Mouse (Mus musculus): ENCODE data around the gene Luc7l3. TPM values are rescaled to one million over a fixed set of nuclear protein-coding genes. Genes with fewer than 3 reads are reported as not detected.

Luc7l3 gene
- polyA plus RNA-seq, 2 experiments = 96.9 to 138 TPM

- TF ChIP-seq POLR2A (IDR thresholded peaks at IDR 0.05; ENCODE audit: borderline replicate concordance, extremely low read depth, insufficient read depth, insufficient read length) = no peak
- no peak for DNase-seq (ENCODE audit: low spot score)
- Histone ChIP-seq H3K4me3 (replicated peaks; ENCODE audit: low read length) (peak overlapping the region; percentile 27), H3K4me1 (ENCODE audit: control insufficient read depth, insufficient read depth, low read length) (peaks cover 66% of the 10 kb centered on the region), H3K27me3 (ENCODE audit: control insufficient read depth, insufficient read depth, low read length) (no peaks in the 10 kb centered on the region), H3K36me3 (ENCODE audit: control insufficient read depth, insufficient read depth, low read length) (no peaks in the 10 kb centered on the region), H3K27ac (replicated peaks; ENCODE audit: low read depth, low read length) (peak overlapping the region; percentile 87), H3K9ac (ENCODE audit: low read depth, low read length, severe bottlenecking) (peak overlapping the region; percentile 45; the same call in 1 of the 2 replicates), H3K9me3 (ENCODE audit: control insufficient read depth, low read length) (no peaks in the 10 kb centered on the region), H3K4me2 (replicated peaks; ENCODE audit: low read depth, low read length, severe bottlenecking) (peak overlapping the region; percentile 58)
- WGBS = 17% methylated on average over 15 of the region's 15 CpGs
- peak; percentile 9; the same call in 1 of the 2 replicates for ATAC-seq (ENCODE audit: low FRiP score, low read depth)
Observed at GRCm38 (mm10) chr11:94243422-94244180, 78.2 kb downstream of the Luc7l3 start.

GRCm38 (mm10) chr11:94242760-94243421, 78.9 kb downstream of the Luc7l3 start:
- WGBS = 1% methylated on average over 28 of the region's 29 CpGs
- H3K27me3 ChIP-seq (ENCODE audit: control insufficient read depth, insufficient read depth, low read length) = no peaks in the 10 kb centered on the region
- H3K36me3 ChIP-seq (ENCODE audit: control insufficient read depth, insufficient read depth, low read length) = 0 out of 2 replicates have a peak, but pooled peaks cover 3% of the 10 kb centered on the region
- H3K4me1 ChIP-seq (ENCODE audit: control insufficient read depth, insufficient read depth, low read length) = peaks cover 66% of the 10 kb centered on the region
- H3K4me3 ChIP-seq (replicated peaks; ENCODE audit: low read length) = peak overlapping the region; percentile 27
- ATAC-seq (ENCODE audit: low FRiP score, low read depth) (peak; percentile 58), DNase-seq (ENCODE audit: low spot score) (peak; percentile 70)
- H3K9me3 ChIP-seq (ENCODE audit: control insufficient read depth, low read length) = no peaks in the 10 kb centered on the region
- peak overlapping the region; percentile 58 for H3K4me2 ChIP-seq (replicated peaks; ENCODE audit: low read depth, low read length, severe bottlenecking)
- peak overlapping the region; percentile 87 for H3K27ac ChIP-seq (replicated peaks; ENCODE audit: low read depth, low read length)
- TF ChIP-seq POLR2A (IDR thresholded peaks at IDR 0.05; ENCODE audit: borderline replicate concordance, extremely low read depth, insufficient read depth, insufficient read length) = no peak
- H3K9ac ChIP-seq (ENCODE audit: low read depth, low read length, severe bottlenecking) = peak overlapping the region; percentile 45

- Histone ChIP-seq H3K4me2 (replicated peaks; ENCODE audit: low read depth, low read length, severe bottlenecking) (no peak overlapping the region), H3K36me3 (ENCODE audit: control insufficient read depth, insufficient read depth, low read length) (0 out of 2 replicates have a peak, but pooled peaks cover 5% of the 10 kb centered on the region)
Observed at GRCm38 (mm10) chr11:94239706-94240105, 82.1 kb downstream of the Luc7l3 start.

GRCm38 (mm10) chr11:94238786-94239185, 83.0 kb downstream of the Luc7l3 start:
- H3K4me1 ChIP-seq (ENCODE audit: control insufficient read depth, insufficient read depth, low read length) = peaks cover 30% of the 10 kb centered on the region
- no peak overlapping the region for H3K4me2 ChIP-seq (replicated peaks; ENCODE audit: low read depth, low read length, severe bottlenecking)
- ATAC-seq (ENCODE audit: low FRiP score, low read depth) (no peak), DNase-seq (ENCODE audit: low spot score) (no peak)
- H3K36me3 ChIP-seq (ENCODE audit: control insufficient read depth, insufficient read depth, low read length) = 0 out of 2 replicates have a peak, but pooled peaks cover 5% of the 10 kb centered on the region
- no peak for TF ChIP-seq POLR2A (IDR thresholded peaks at IDR 0.05; ENCODE audit: borderline replicate concordance, extremely low read depth, insufficient read depth, insufficient read length)
- 93% methylated on average over 8 of the region's 8 CpGs for WGBS
- H3K9ac ChIP-seq (ENCODE audit: low read depth, low read length, severe bottlenecking) = no peak overlapping the region
- H3K27me3 ChIP-seq (ENCODE audit: control insufficient read depth, insufficient read depth, low read length) = no peaks in the 10 kb centered on the region
- H3K4me3 ChIP-seq (replicated peaks; ENCODE audit: low read length) = no peak overlapping the region
- H3K9me3 ChIP-seq (ENCODE audit: control insufficient read depth, low read length) = no peaks in the 10 kb centered on the region
- H3K27ac ChIP-seq (replicated peaks; ENCODE audit: low read depth, low read length) = no peak overlapping the region

More at GRCm38 (mm10) chr11:94239706-94240105, 82.1 kb downstream of the Luc7l3 start:
- H3K9ac ChIP-seq (ENCODE audit: low read depth, low read length, severe bottlenecking) = peak overlapping the region; percentile 25; the same call in 1 of the 2 replicates
- TF ChIP-seq POLR2A (IDR thresholded peaks at IDR 0.05; ENCODE audit: borderline replicate concordance, extremely low read depth, insufficient read depth, insufficient read length) = no peak
- H3K4me3 ChIP-seq (replicated peaks; ENCODE audit: low read length) = no peak overlapping the region
- H3K27ac ChIP-seq (replicated peaks; ENCODE audit: low read depth, low read length) = 0 out of 2 replicates have a peak overlapping the region, but pooled peaks have one; percentile 19
- no peaks in the 10 kb centered on the region for H3K9me3 ChIP-seq (ENCODE audit: control insufficient read depth, low read length)
- no peaks in the 10 kb centered on the region for H3K27me3 ChIP-seq (ENCODE audit: control insufficient read depth, insufficient read depth, low read length)
- no peak for ATAC-seq (ENCODE audit: low FRiP score, low read depth)
- H3K4me1 ChIP-seq (ENCODE audit: control insufficient read depth, insufficient read depth, low read length) = peaks cover 39% of the 10 kb centered on the region
- no peak for DNase-seq (ENCODE audit: low spot score)
- WGBS = 36% methylated on average over 9 of the region's 9 CpGs

Other genes with a start within 250 kb of the Luc7l3 start
- 28.4 and 29.7 TPM in 2 replicates for gene Tob1, start 110.5 kb downstream of the Luc7l3 start, polyA plus RNA-seq (2012; rRNA removed)
- 34.8 and 37.3 TPM in 2 replicates for gene Tob1, start 110.5 kb downstream of the Luc7l3 start, polyA plus RNA-seq (2014; fragmentation: Nextera tagmentation; extraction: Ambion mirVana)
- gene Wfikkn2, start 76.0 kb downstream of the Luc7l3 start, polyA plus RNA-seq (2012; rRNA removed) = 19.9 and 25.1 TPM in 2 replicates
- 9.2 and 9.7 TPM in 2 replicates for gene Wfikkn2, start 76.0 kb downstream of the Luc7l3 start, polyA plus RNA-seq (2014; fragmentation: Nextera tagmentation; extraction: Ambion mirVana)
- gene Gm21885, start 40.1 kb downstream of the Luc7l3 start, polyA plus RNA-seq (2012; rRNA removed) = not detected in 2 replicates
- gene Gm21885, start 40.1 kb downstream of the Luc7l3 start, polyA plus RNA-seq (2014; fragmentation: Nextera tagmentation; extraction: Ambion mirVana) = 0.44 and 0.84 TPM in 2 replicates
- 72.7 and 74.4 TPM in 2 replicates for gene Ankrd40, start 6.0 kb upstream of the Luc7l3 start, polyA plus RNA-seq (2012; rRNA removed)
- 30.3 and 30.9 TPM in 2 replicates for gene Ankrd40, start 6.0 kb upstream of the Luc7l3 start, polyA plus RNA-seq (2014; fragmentation: Nextera tagmentation; extraction: Ambion mirVana)
- 1.0 and 1.6 TPM in 2 replicates for gene Abcc3, start 71.0 kb upstream of the Luc7l3 start, polyA plus RNA-seq (2012; rRNA removed)
- 1.3 and 1.5 TPM in 2 replicates for gene Abcc3, start 71.0 kb upstream of the Luc7l3 start, polyA plus RNA-seq (2014; fragmentation: Nextera tagmentation; extraction: Ambion mirVana)
- 449 and 693 TPM in 2 replicates for gene Cacna1g, start 152.2 kb upstream of the Luc7l3 start, polyA plus RNA-seq (2012; rRNA removed)
- gene Cacna1g, start 152.2 kb upstream of the Luc7l3 start, polyA plus RNA-seq (2014; fragmentation: Nextera tagmentation; extraction: Ambion mirVana) = 49.0 and 59.3 TPM in 2 replicates
- 0.16 and 0.29 TPM in 2 replicates for gene Spata20, start 164.2 kb upstream of the Luc7l3 start, polyA plus RNA-seq (2012; rRNA removed)
- 0.14 and 0.33 TPM in 2 replicates for gene Spata20, start 164.2 kb upstream of the Luc7l3 start, polyA plus RNA-seq (2014; fragmentation: Nextera tagmentation; extraction: Ambion mirVana)
- gene Epn3, start 178.0 kb upstream of the Luc7l3 start, polyA plus RNA-seq (2012; rRNA removed) = 3.0 and 3.6 TPM in 2 replicates
- 3.5 and 4.3 TPM in 2 replicates for gene Epn3, start 178.0 kb upstream of the Luc7l3 start, polyA plus RNA-seq (2014; fragmentation: Nextera tagmentation; extraction: Ambion mirVana)
- 2.5 and 2.6 TPM in 2 replicates for gene Mycbpap, start 199.8 kb upstream of the Luc7l3 start, polyA plus RNA-seq (2012; rRNA removed)
- 1.2 and 1.5 TPM in 2 replicates for gene Mycbpap, start 199.8 kb upstream of the Luc7l3 start, polyA plus RNA-seq (2014; fragmentation: Nextera tagmentation; extraction: Ambion mirVana)
- gene Rsad1, start 227.3 kb upstream of the Luc7l3 start, polyA plus RNA-seq (2012; rRNA removed) = 11.5 and 12.9 TPM in 2 replicates
- 2.2 and 3.9 TPM in 2 replicates for gene Rsad1, start 227.3 kb upstream of the Luc7l3 start, polyA plus RNA-seq (2014; fragmentation: Nextera tagmentation; extraction: Ambion mirVana)
- 29.5 and 47.5 TPM in 2 replicates for gene Chad, start 243.1 kb upstream of the Luc7l3 start, polyA plus RNA-seq (2012; rRNA removed)
- gene Chad, start 243.1 kb upstream of the Luc7l3 start, polyA plus RNA-seq (2014; fragmentation: Nextera tagmentation; extraction: Ambion mirVana) = 17.0 and 18.2 TPM in 2 replicates